Mouse (Mus musculus): ENCODE results near the gene Agap2.

DNA sequence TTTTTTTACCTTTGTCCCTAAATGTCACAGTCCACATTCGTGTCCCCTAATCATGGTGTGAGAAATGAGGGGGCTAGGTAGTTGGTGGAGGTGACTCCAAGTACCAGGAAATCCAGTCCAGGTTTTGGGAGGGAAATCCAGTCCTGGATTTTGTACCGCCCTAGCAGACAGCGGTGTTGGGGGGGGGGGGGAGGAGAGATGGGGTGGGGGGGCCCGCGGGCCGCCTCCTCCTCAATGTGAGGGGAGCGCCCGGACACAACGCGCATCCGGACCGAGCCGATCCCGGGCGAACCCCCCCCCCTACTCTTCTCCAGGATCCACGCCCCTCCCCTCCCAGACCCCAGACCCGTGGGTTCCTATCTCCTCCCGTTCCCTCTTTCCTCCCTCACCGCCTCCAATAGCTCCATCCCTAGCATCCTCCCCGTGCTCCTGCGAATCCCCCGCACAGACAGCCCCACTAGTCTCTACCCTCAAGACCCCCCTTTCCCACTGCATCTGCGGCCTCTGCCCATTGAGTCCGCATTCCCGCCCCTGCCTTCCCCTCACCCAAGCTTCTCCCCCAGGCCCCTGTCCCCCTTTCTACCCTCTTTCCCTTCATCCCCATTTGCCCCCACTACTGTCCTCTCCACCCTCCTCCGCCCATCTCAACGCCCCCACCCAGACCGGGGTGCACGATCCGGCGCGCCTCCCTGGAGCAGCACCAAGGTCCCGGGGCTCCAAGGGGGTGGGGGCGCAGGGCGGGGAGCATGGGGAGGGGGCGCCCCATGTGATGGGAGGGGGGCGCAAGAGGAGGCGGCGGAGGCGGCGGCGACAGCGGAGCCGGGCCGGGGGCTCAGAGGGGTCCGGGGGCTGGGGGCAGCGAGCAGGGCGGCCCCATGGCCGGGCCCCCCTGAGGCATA, 3.8 kb downstream of the Agap2 start:
- no peak for TF ChIP-seq CTCF (IDR thresholded peaks at IDR 0.05; ENCODE audit: low read depth)
- TF ChIP-seq EP300 (optimal IDR thresholded peaks at IDR 0.05), result no peak

Data from stomach, postnatal 0 days (tissue).